Mouse (Mus musculus): ENCODE data around the gene Lnx1. TPM values are rescaled to one million over a fixed set of nuclear protein-coding genes. Genes with fewer than 3 reads are reported as not detected.
A peak's percentile ranks its signal among the peaks of the same experiment; 100 is the strongest.

Lnx1 gene
- polyA plus RNA-seq, 1 experiment from 2014 or later, result 0.80 TPM

GRCm38 (mm10) chr5:74641000-74641399, 61.7 kb downstream of the Lnx1 start:
- Histone ChIP-seq H3K4me1 (no peaks in the 10 kb centered on the region), H3K27ac (no peak overlapping the region), H3K36me3 (replicated peaks) (no peaks in the 10 kb centered on the region), H3K4me3 (replicated peaks) (no peak overlapping the region), H3K9ac (no peak overlapping the region), H3K27me3 (no peaks in the 10 kb centered on the region), H3K9me3 (no peaks in the 10 kb centered on the region), H3K4me2 (no peak overlapping the region)
- ATAC-seq (ENCODE audit: low FRiP score), result no peak
- 64% methylated on average over 6 of the region's 6 CpGs for WGBS

GRCm38 (mm10) chr5:74640504-74640903, 62.2 kb downstream of the Lnx1 start:
- Histone ChIP-seq H3K9me3 (no peaks in the 10 kb centered on the region), H3K4me1 (no peaks in the 10 kb centered on the region), H3K4me2 (no peak overlapping the region), H3K4me3 (replicated peaks) (no peak overlapping the region), H3K27me3 (no peaks in the 10 kb centered on the region), H3K36me3 (replicated peaks) (no peaks in the 10 kb centered on the region), H3K27ac (no peak overlapping the region), H3K9ac (no peak overlapping the region)
- 92% methylated on average over 4 of the region's 4 CpGs for WGBS
- no peak for ATAC-seq (ENCODE audit: low FRiP score)

- Histone ChIP-seq H3K27me3 (no peaks in the 10 kb centered on the region), H3K4me1 (no peaks in the 10 kb centered on the region), H3K9ac (no peak overlapping the region), H3K36me3 (replicated peaks) (no peaks in the 10 kb centered on the region), H3K4me3 (replicated peaks) (no peak overlapping the region), H3K4me2 (no peak overlapping the region), H3K9me3 (no peaks in the 10 kb centered on the region), H3K27ac (no peak overlapping the region)
- WGBS, result 94% methylated on average over 6 of the region's 6 CpGs
- no peak for ATAC-seq (ENCODE audit: low FRiP score)
Measured at GRCm38 (mm10) chr5:74639516-74639915, 63.2 kb downstream of the Lnx1 start.

- WGBS, result 75% methylated on average over 3 of the region's 3 CpGs
- Histone ChIP-seq H3K36me3 (replicated peaks) (no peaks in the 10 kb centered on the region), H3K27ac (no peak overlapping the region), H3K27me3 (no peaks in the 10 kb centered on the region), H3K4me1 (peaks cover 2% of the 10 kb centered on the region; the same call in 1 of the 2 replicates), H3K9me3 (no peaks in the 10 kb centered on the region), H3K4me3 (replicated peaks) (no peak overlapping the region), H3K9ac (no peak overlapping the region), H3K4me2 (no peak overlapping the region)
- no peak for ATAC-seq (ENCODE audit: low FRiP score)
Measured at GRCm38 (mm10) chr5:74634391-74634790, 68.3 kb downstream of the Lnx1 start.

GRCm38 (mm10) chr5:74633453-74633852, 69.3 kb downstream of the Lnx1 start:
- peaks cover 2% of the 10 kb centered on the region; the same call in 1 of the 2 replicates for H3K4me1 ChIP-seq
- 88% methylated on average over 6 of the region's 6 CpGs for WGBS

GRCm38 (mm10) chr5:74632369-74633114, 70.2 kb downstream of the Lnx1 start:
- no peak overlapping the region for H3K4me2 ChIP-seq
- no peak for ATAC-seq (ENCODE audit: low FRiP score)
- WGBS, result 73% methylated on average over 17 of the region's 17 CpGs
- no peaks in the 10 kb centered on the region for H3K27me3 ChIP-seq
- no peak overlapping the region for H3K27ac ChIP-seq
- no peak overlapping the region for H3K4me3 ChIP-seq (replicated peaks)
- no peak overlapping the region for H3K9ac ChIP-seq
- no peaks in the 10 kb centered on the region for H3K9me3 ChIP-seq
- H3K36me3 ChIP-seq (replicated peaks), result no peaks in the 10 kb centered on the region
- H3K4me1 ChIP-seq, result peaks cover 2% of the 10 kb centered on the region; the same call in 1 of the 2 replicates

More at GRCm38 (mm10) chr5:74633453-74633852, 69.3 kb downstream of the Lnx1 start:
- Histone ChIP-seq H3K27ac (no peak overlapping the region), H3K4me2 (no peak overlapping the region), H3K9me3 (no peaks in the 10 kb centered on the region), H3K9ac (no peak overlapping the region), H3K36me3 (replicated peaks) (no peaks in the 10 kb centered on the region), H3K4me3 (replicated peaks) (no peak overlapping the region), H3K27me3 (no peaks in the 10 kb centered on the region)
- no peak for ATAC-seq (ENCODE audit: low FRiP score)

GRCm38 (mm10) chr5:74628001-74628400, 74.7 kb downstream of the Lnx1 start:
- Histone ChIP-seq H3K36me3 (replicated peaks) (no peaks in the 10 kb centered on the region), H3K4me2 (no peak overlapping the region), H3K4me3 (replicated peaks) (no peak overlapping the region), H3K4me1 (peaks cover 2% of the 10 kb centered on the region; the same call in 1 of the 2 replicates), H3K9me3 (no peaks in the 10 kb centered on the region), H3K27me3 (no peaks in the 10 kb centered on the region), H3K9ac (no peak overlapping the region), H3K27ac (no peak overlapping the region)
- ATAC-seq (ENCODE audit: low FRiP score), result no peak
- 93% methylated on average over 12 of the region's 12 CpGs for WGBS

GRCm38 (mm10) chr5:74624385-74624784, 78.3 kb downstream of the Lnx1 start:
- Histone ChIP-seq H3K4me3 (replicated peaks) (no peak overlapping the region), H3K4me1 (peaks cover 7% of the 10 kb centered on the region; the same call in 1 of the 2 replicates), H3K4me2 (no peak overlapping the region), H3K27ac (no peak overlapping the region), H3K9ac (no peak overlapping the region), H3K9me3 (no peaks in the 10 kb centered on the region), H3K27me3 (no peaks in the 10 kb centered on the region), H3K36me3 (replicated peaks) (no peaks in the 10 kb centered on the region)
- 77% methylated on average over 5 of the region's 5 CpGs for WGBS
- ATAC-seq (ENCODE audit: low FRiP score), result no peak

GRCm38 (mm10) chr5:74623316-74624000, 79.3 kb downstream of the Lnx1 start:
- ATAC-seq (ENCODE audit: low FRiP score), result no peak
- Histone ChIP-seq H3K4me2 (no peak overlapping the region), H3K4me3 (replicated peaks) (no peak overlapping the region), H3K4me1 (peaks cover 7% of the 10 kb centered on the region; the same call in 1 of the 2 replicates), H3K27me3 (no peaks in the 10 kb centered on the region), H3K36me3 (replicated peaks) (no peaks in the 10 kb centered on the region), H3K27ac (no peak overlapping the region), H3K9me3 (no peaks in the 10 kb centered on the region), H3K9ac (no peak overlapping the region)
- WGBS, result 91% methylated on average over 14 of the region's 14 CpGs

GRCm38 (mm10) chr5:74621691-74622470, 80.8 kb downstream of the Lnx1 start:
- H3K27ac ChIP-seq, result 0 out of 2 replicates have a peak overlapping the region, but pooled peaks have one; percentile 15
- H3K36me3 ChIP-seq (replicated peaks), result no peaks in the 10 kb centered on the region
- no peak overlapping the region for H3K4me2 ChIP-seq
- 51% methylated on average over 7 of the region's 7 CpGs for WGBS
- H3K9ac ChIP-seq, result no peak overlapping the region; the same call in 1 of the 2 replicates
- H3K9me3 ChIP-seq, result no peaks in the 10 kb centered on the region
- no peak overlapping the region for H3K4me3 ChIP-seq (replicated peaks)
- peaks cover 7% of the 10 kb centered on the region; the same call in 1 of the 2 replicates for H3K4me1 ChIP-seq
- no peaks in the 10 kb centered on the region for H3K27me3 ChIP-seq
- no peak for ATAC-seq (ENCODE audit: low FRiP score)

GRCm38 (mm10) chr5:74618573-74619059, 84.1 kb downstream of the Lnx1 start:
- WGBS, result 67% methylated on average over 3 of the region's 3 CpGs

More at GRCm38 (mm10) chr5:74618573-74619059, 84.1 kb downstream of the Lnx1 start:
- Histone ChIP-seq H3K4me2 (no peak overlapping the region), H3K9ac (no peak overlapping the region), H3K36me3 (replicated peaks) (no peaks in the 10 kb centered on the region), H3K9me3 (no peaks in the 10 kb centered on the region), H3K27ac (no peak overlapping the region), H3K27me3 (no peaks in the 10 kb centered on the region), H3K4me3 (replicated peaks) (no peak overlapping the region), H3K4me1 (peaks cover 7% of the 10 kb centered on the region; the same call in 1 of the 2 replicates)
- ATAC-seq (ENCODE audit: low FRiP score), result no peak

Measured in forebrain, embryonic 12.5 days (tissue).